Mouse (Mus musculus) cerebellum, postnatal 25 days (tissue): ENCODE data around the gene Eif2b3.
A peak's percentile ranks its signal among the peaks of the same experiment; 100 is the strongest.

Source experiments
- DNase-seq, 2 experiments: peaks; one replicate each; pipeline ENCODE4 v3.0.0; 2021; ENCODE audit warnings: mixed read lengths in 2 of 2

The Eif2b3 gene

DNA sequence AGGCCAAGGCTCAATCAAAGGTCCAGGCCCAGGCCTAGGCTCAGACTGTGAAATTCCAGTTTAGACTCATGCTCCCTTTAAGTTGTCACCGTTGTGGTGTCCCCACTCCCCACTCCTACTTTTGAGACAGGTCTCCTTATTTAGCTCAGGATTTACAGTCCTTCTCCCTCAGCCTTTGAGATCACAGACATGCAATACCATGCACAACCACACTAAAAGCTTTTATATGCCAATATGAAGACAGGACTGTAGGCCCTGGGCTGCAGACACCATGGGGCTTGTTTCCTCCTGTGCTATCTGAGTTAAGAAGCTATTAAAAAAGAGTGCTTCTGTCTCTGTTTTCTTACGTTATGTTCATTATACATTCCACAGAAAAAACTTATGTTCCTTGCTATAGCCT, 1.5 kb upstream of the Eif2b3 start:
- DNase-seq, result no peak

DNA sequence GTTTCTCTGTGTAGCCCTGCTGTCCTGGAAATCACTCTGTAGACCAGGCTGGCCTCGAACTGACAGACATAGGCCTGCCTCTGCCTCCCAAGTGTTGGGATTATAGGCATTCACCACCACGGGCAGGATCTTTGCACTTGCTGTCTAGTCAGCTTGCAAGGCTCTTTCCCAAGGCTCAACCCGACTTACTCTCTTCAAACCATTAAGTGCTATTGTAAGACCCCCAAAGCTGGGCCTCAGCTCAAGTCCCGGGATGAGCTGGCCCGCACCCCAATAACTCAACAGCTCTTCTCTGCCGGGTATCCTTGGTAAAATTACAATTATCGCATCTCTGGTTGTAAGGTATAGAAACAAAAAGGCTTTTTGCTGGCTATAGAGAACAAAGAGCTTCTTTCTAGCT, 875 bp upstream of the Eif2b3 start:
- no peak for DNase-seq

DNA sequence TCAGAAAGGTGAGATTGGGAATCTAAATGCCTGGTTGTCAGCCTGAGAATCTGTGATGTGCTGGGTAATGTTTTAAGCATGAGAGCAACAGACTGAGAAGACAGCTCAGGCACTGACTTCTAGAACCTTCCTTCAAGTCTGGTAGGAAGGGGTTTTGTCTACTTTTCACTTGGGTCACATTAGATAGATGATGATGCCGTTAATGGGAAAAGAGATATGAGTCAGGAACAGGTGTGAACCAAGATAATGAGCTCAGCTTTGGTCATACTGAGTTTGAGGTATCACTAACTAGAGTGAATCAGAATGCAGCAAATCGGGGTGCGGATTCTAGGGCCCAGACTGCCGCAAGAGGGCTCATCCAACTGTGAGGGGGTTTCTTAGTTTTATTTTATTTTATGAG, 4.3 kb downstream of the Eif2b3 start:
- DNase-seq, result no peak

DNA sequence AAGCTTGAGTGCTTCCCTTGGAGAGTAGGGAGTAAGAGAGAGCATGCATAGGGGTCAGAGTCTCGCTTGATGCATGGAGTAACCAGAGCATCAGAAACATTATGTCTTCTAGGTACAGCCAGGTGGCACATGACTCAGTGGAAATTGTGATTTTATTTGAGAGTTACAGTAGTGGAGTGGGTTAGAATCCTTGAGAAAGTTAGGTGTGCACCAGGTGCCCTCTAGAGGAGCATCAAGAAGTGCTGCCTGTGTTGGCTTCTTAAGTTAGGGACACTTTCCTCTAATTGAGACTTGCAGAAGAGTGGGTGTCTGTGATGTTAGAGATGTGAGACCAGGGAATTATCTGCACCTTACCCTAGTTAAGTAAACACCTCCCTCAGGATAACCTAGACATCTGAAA, 11.9 kb downstream of the Eif2b3 start:
- DNase-seq, result no peak

DNA sequence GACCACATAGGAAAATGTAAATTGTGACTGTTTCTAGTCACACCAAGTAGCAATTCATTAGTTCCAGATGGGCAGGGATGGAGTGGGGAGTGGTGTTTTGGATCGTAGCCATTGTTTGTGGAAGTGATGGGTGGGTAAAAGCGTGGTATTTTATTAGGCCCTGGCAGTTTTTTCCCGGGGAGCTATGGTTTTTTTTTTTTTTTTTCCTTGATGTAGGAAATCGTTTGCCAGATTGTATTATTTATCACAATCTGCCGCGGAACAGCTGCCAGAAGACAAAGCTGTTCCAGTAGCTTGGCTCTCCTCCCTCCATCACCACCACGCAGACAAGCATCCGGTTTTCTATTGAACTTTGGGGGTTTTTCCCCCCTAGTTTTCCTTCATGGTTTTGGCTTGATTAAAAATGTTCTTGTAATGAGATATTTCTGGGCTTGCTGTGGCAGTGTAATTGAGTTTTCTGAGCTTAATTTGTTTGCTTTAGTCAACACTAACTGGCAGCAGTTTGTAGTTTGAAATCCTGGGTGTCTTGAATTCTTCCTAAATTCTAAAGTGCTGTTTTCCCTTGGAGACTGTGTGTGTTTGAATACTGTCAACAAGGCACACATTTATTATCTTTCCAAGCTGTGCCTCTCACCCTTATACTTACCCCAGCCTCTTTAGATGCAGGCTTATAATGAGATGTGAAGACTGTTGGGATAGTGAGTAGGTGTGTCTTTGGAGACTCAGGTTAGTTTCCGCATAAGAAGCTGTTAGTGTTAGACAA, 20.9 kb downstream of the Eif2b3 start:
- peak; percentile 34 to 55 for DNase-seq

DNA sequence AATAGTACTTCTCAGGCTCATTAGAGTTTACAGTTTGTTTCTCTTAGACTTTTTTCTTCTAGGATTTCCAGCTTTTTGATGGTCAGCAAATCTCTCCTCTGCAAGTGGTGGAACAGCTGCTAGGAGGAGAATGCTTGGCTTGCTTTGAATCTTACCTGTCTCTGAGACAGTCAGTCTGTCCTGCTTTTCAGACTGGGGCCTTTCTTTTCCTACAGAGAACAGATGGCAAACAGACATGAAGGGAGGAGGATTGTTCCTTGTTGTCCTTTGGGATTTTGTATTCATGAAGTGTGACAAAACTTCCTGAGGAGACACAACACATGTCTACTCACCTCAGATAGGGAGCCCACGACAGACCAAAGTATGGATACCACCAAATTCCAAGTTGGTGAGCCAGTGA, 21.6 kb downstream of the Eif2b3 start:
- DNase-seq, result no peak

DNA sequence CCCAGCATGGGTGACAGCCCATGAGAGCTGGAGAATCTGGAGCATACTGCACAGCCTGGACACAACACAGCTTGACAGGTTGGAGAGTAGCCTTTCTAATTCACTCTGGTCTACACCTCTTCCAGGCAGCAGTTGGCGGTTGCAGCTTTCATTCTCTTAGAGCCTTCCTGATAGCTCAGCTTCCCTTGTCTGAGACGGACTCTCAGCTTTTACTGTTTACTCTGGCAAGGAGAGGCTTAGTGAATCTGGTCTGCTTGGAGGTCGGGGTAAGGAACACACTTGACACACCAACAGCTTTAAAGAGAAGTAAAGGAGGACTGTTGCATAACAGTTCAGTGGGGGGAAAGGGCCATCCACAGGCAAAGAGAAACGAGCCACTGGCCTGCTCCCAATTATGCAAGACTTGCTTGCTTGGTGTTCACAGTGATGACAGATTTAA, 22.1 kb downstream of the Eif2b3 start:
- peak; percentile 24 to 41 for DNase-seq

DNA sequence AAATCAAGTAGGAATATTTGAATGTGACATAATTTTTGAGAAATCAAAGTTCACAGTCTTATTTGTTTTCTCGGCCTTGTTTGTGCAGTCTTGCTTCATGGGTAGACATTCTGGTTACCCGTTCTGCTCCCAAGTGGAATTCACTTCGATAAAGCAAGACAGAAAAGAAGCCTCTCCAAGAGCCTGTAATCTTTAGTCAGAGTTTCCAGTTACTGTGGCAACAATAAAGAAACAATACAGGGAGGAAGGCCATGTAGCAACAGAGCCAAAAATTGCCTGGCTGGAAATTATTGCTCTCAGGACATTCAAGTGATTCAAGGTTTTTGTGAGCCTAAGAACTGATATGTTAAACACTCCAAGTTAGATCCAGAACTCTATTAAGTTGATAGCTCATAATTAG, 29.6 kb downstream of the Eif2b3 start:
- DNase-seq, result no peak

DNA sequence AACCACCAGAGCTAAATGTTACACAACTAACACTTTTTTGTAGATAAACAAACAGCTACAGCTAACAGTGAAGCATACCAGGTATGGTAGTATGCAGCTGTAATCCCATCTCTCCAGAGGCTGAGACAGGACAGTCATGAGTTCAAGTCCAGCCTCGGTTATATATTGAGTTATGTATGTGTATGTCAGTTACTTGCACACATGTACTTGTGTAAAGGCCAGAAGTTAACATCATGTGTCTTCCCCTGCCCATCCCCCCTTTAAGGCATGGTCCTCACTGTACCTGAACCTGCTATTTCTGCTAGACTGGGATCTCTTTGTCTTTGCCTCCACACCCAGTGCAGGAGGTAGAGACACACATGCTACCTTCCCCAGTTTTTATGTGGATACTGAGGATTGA, 30.3 kb downstream of the Eif2b3 start:
- DNase-seq, result no peak

DNA sequence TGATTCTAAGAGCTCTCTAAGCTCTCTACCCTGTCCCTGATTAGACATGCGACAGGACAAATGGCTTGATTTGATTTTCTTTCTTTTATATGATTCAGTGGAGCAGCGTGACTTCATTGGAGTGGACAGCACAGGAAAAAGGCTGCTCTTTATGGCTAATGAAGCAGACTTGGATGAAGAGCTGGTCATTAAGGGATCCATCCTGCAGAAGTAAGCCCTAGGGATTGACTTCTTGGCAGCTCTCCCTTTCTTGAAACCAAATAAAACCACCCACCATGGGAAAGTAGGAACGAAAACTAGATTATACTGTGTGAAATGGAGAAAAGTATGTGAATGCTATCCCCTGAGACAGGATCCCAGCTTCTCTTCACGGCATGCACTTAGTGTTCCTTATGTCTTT, 33.4 kb downstream of the Eif2b3 start:
- DNase-seq, result no peak

DNA sequence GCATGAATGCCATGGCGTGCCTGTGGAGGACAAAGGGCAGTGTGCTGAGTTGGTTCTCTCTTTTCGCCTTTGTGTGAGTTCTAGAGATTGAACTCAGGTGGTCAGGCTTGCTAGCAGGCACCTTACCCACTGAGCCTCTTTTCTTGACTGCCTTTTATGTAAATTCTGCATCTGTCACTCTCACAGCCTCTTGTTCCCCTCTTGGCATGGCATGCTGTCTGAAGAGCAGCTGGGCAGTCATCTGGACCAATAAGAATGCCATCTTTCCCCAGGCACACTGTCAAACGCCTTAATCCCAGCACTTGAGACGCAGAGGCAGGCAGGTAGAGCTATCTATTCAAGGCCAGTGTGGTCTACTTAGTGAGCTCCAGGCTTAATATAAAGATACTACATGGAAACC, 34.8 kb downstream of the Eif2b3 start:
- no peak for DNase-seq

DNA sequence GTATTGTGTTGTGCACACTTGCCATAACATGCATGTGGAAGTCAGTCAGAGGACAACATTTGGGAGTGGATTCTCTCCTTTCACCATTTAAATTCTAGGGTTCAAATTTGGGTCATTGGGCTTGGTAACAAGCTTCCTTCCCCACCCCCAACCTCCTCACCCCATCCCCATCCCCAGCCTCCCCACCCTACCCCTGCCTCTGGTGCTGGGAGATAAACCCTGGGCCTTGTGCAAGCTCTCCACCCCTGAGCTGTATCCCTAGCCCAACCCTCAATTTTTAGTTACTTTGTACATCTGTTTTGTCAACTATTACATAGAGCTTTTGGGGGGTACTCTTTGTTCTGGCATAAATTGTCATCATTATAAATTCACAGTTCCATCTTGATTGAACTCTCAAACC, 36.9 kb downstream of the Eif2b3 start:
- DNase-seq, result no peak

DNA sequence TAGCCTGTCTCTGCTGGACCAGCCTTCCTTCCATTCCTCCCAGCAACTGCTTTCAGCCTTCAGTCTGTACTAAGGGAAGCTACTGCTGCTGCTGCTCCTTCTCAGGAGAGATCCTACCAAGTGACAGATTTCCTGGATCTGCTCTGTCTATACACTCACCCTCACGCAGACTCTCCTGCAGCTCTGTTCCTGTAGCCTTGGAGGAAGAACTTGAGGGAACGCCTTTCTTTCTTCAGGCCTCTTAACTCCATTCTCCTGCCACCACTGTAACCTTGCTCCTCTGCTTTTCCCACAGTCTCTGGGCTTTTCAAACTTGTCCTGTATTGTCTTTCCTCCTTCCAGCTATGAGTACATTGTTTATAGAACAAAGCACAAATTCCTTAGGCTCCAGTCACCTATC, 37.3 kb downstream of the Eif2b3 start:
- DNase-seq, result no peak

DNA sequence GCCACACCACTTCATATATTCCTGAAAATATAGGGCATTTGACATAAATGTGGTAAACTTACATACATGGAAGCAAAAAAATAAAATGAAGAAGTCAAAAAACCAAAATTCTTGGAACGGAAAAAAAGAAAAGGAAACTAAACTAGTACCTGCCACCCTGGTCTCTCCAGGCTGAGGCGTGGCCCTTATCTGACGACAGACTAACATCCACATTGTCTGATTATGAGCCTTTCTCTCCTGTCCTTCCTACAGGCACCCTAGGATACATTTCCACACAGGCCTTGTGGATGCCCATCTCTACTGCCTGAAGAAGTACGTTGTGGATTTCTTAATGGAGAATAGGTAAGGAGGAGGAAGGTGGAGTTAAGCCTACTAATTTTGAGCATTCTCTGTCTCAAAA, 39.3 kb downstream of the Eif2b3 start:
- no peak for DNase-seq

DNA sequence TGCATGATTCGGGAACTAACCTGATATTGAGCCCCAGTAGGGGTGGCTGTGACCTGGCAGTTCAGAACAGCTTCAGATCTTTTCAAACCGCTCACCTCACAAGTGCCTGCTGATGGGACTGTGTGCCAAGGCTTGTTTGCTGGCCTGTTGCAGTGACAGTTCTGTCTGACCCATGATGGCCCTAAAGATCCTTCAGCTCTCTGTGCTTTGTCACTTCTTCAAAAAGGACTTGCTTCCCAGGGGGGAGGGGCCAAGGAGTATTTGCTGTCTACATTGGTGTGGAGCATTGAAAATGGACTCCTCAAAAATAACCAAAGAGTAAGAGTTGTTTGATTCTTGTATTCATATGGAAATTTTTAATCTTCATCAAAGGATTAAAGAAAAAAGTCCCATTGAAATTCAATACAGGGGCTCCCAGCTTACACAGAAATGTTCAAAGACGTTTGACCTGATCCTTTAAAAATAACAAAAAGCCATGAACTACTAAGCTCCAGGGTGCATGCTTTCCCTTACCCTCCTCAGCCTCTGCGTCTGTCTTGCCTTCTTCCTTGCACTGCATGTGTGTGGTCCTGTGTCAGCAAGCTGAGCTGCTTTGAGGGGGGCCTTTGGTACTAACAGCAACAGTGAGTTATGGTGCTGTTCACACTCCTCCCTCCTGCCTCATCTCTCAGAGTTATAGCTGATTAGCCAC, 43.6 kb downstream of the Eif2b3 start:
- DNase-seq, result no peak

DNA sequence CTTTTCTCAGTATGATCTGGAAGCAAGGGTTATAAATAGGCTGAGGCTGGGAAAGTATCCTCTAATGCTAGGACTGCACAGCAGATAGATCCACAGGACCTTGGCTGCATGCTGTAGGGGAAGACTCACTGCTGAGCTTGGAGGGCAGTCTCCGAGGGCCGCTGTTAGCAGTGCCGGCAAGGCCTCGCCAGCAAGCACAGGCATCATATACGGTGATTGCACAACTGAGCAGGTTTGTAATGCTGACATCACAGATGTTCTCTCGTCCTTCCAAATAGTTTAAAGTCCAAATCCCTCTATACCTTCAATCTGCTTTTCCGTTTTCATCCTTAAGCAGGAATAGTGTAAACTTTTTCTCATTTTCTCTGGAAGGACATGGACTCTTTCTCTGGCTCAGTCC, 48.8 kb downstream of the Eif2b3 start:
- no peak for DNase-seq

DNA sequence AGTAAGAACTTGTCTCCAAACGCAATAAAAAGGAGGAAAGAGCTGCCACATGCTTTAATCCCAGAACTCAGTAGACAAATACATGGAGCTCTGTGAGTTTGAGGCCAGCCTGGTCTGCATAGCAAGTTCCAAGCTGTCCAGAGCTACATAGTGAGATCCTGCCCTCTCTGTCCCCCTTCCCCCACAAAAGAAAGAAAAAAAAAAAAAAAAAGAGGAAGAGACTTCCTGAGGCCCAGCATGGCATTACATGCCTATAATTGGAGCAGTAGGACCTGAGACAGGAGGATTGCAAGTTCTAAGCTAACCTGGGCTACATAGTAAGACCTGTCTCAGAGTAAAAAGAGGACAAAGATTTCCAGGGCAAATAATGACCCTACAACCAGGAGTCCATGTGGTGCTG, 50.4 kb downstream of the Eif2b3 start:
- DNase-seq, result no peak

DNA sequence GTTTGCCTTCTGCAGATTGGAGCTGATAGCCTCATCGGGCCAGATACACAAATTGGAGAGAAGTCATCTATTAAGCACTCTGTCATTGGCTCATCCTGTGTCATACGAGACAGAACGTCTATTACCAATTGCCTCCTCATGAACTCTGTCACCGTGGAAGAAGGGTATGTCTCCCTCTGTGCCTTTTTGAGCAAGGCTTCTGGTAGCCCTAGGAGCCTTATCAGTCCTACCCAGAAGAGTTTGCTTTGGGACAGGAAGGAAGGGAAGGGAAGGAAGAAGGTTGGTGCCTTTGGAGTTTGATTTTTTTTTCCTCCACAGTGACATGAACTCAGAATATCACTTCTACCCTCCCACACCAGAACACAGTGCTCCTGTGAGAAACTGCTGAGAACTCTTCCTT, 51.4 kb downstream of the Eif2b3 start:
- no peak for DNase-seq

DNA sequence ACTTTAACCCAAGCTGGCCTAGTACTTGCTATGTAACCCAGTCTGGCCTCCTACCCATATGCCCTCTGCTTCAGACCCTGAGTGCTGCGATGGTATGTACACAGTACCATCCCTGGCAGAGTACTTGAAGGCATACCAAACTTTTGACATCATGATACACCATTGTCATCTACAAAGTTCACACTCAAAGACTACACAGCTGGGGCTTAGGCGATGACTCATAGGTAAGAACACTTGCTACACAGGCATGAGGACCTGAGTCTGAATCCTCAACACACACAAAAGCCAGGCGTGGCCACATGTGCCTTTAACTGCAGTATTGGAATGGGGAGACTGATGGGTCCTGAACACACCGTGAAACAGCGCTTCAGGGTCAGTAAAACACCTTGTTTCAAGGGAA, 52.0 kb downstream of the Eif2b3 start:
- no peak for DNase-seq

DNA sequence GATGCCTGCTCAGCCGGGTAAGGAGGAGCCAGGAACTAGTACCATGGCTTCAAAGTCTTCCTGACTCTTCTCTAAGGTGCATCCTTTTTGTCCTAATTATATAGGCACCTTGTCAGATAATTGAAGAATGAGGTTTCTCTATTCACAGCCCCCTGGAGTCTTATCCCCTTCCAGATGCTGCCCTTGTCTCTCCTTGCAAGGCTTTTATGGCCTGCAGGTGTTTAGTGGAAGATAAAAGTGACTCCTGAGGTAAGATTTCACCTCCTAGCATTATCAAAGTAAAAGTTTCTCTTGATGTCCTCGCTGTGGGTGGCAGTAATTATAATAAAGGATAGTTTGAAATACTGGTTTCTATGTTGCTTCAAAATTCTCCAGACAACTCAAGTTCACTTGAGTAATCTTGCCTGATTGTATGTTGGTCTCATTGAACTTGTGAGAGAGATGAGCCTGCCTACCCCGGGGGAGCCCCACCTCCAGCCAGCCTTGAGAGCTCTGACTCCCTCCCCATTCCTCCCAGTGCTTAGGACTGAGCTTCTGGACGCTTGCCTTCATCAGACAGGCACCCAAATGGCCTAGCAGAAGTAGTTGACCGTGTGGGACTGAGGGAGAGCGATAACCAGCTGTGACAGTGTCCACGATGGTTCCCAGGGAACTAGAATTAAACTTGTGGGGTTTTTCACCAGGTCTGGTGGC, 68.9 kb downstream of the Eif2b3 start:
- no peak for DNase-seq

DNA sequence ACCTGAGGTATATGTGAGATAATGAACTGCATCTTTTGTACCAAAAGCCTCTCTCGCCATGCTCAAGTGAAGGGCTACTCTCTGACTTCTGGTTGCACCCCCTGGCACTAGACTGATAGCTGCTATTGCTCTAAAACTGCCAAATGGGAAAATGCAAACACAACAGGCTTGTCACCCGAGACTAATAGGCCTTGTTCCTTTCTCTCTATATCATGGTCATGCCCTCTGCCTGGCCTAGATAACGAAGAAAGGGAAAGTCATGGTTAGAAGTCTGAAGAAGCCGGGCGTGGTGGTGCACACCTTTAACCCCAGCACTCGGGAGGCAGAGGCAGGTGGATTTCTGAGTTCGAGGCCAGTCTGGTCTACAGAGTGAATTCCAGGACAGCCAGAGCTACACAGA, 71.4 kb downstream of the Eif2b3 start:
- no peak for DNase-seq

DNA sequence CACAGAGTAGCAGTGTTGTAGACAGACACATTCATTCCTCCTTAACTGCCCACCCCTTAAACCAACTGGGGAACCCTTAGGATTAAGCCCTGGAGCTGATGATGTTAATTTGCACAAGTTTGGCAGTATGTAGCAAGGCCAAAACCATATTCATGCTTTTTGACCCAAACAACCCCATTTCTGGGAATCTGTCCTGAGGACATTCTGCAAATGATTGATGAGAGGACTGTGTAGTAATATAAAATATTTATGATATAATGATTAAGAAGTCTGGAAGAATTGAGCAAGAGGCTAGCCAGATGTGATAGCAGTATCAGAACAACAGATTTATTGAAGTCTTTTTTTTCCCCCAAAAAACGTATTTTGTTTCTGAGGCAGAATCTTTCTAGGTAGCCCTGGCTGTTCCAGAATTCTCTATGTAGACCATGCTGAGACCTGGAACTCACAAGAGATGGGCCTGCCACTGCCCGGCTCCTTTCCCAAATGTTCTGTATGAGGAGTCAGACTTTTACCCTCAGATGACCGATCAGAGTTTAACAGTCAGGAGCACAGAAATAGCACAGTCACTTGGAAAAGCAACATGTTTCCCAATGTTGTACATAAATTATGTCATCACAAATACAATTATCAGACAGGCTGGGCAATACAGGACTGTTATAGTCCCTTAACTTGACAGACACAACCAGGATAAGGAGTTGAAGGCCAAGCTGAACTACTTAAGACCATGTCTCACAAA, 75.6 kb downstream of the Eif2b3 start:
- no peak for DNase-seq
